Mouse (Mus musculus): ENCODE measurements at regions not wholly inside any gene's neighbourhood (a gene's known extent, or its start where the extent isn't known, plus 50 kb on each side); places are given as distances from the start of the nearest gene placed in this dataset.

DNA sequence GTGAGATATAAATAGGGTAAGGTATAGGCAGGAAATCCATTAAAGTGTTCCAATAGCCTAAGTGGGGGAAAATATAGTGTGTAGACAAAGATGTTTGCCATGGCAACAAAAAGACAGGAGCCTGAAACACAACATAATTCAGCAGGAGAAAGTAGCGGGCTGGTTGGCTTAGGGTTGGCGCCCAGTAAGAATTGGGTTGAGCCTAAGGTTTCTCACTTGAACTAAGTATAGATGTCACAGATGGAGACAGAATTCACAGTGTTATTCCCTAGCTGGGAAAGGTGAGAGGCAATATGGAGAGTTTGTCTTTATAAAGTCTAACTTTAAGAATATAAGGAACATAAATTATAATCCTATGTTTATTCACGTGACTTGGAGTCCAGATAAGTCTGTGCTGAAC lies 64.8 kb upstream of the Ogfrl1 start:
- no peak for DNase-seq (ENCODE audit: low spot score)

DNA sequence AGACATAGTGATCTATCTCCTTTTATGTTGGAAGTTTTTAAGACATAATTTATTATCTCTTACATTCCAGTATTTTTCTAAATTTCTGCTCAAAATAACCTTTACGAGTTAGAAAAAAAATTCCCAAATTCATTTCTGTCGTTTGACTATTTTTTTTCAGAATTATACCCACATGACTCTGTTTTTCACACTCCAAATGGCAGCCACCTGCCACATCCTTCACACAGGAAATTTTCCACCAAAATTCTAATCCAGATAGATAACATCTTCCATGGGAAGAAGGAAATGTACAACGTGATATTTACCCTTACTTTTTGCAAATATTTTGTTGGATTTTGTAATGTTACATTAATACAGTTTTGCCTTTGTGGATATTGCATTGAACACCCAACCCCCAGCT lies 66.5 kb upstream of the Ogfrl1 start:
- DNase-seq (ENCODE audit: low spot score) = no peak

DNA sequence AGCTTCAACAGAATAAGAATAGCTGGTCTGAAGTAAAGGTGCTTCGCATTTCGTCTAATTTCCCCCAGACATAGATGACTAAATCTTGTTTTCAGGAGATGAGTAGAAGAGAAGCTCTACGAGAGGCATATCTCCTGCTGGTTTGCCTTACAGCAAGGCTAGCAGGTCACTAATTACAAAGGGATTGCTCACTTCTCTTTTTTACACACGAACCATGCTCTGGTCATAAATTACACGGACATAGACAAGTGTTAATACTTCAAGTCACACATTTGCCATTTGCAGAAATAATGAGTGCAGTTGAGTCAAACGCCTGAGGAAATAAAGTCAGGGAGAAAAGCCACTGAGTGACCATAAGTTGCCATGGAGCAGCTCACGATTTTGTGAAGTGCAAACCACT lies 68.8 kb upstream of the Ogfrl1 start:
- no peak for DNase-seq (ENCODE audit: low spot score)

DNA sequence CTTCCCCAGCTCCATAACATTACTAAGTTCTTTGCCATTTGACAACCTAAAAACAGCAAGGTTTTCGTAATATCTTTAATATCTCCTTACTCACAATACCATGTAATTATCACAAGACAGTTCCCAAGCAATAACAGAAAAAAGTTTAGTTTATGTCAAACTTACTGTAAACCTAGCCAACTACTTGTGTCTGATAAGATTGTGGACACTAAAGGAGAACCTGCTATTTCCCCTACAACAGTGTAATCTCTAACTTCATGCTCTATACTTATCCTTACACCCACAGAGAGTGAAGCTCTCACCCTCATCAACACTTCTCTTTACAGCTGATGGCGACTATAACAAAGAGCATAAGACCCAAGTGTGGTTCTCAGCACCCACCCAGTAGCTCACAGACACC lies 69.8 kb upstream of the Ogfrl1 start:
- DNase-seq (ENCODE audit: low spot score) = no peak

GRCm38 (mm10) chr1:23480776-23481320 lies 83.3 kb upstream of the Ogfrl1 start:
- DNase-seq (ENCODE audit: low spot score) = no peak

DNA sequence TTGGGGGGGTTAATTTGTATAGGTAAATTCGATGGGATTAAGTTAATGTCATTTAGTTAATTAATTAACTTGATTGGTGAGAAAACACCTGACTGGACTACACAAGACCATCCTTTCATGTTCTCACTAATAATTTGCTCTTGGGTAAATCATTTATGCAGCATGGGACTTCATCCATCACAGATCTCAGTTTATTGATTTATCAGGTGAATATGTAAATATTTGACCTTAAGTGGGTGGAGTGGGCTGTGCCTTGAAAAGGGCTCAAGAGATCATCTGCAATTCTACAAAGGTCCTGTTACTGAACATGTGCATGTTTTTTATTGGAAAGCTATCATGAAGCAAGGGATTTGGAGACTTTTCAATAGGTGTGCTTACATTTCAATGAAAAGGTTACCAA lies 87.0 kb upstream of the Ogfrl1 start:
- no peak for DNase-seq (ENCODE audit: low spot score)

DNA sequence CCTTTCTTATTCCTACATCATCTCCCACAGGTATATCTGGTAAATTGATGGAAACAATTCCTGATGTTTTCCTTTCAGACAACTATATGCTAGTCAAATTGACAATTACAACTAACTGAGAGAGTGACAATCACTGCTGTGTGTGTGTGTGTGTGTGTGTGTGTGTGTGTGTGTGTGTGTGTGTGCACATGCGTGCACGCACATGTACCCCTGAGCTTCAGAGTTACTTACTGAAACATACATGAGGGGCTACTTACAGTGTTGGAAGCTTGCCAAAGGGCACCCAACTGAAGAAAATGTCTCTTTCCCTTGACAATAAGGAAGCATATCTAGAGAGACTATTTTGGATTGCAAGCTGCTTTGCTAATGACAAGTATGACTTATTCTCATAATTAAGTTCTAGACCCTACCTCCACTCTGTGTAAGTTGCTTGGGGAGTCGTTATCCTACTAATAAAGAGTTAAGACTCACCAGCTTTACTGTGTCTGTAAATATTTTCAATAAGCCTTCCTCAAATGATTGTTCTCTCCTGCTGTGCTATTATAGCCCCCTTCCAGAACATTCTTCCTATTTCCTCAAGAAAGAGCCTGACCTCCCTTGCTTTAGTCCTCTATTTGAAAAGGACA lies 87.7 kb upstream of the Ogfrl1 start:
- DNase-seq (ENCODE audit: low spot score) = no peak

DNA sequence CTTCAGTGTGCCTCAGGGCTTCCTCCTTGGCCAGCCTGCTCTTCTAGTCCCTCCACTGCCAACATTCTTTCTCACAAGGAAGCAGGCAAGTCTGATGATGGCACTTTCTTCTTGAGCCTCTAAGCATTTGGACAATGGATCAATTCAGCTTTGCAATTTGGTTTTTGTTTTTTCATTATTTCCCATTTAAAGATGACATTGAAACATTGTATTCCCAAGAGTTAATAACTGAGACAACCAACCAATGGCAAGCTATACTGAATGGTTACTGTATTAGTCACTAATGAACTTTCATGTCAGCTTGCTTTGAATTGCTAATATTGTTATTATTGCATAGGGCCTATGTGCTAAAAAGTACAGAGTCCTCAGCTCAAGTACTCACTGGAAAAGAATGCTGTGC lies 89.5 kb upstream of the Ogfrl1 start:
- DNase-seq (ENCODE audit: low spot score) = no peak

DNA sequence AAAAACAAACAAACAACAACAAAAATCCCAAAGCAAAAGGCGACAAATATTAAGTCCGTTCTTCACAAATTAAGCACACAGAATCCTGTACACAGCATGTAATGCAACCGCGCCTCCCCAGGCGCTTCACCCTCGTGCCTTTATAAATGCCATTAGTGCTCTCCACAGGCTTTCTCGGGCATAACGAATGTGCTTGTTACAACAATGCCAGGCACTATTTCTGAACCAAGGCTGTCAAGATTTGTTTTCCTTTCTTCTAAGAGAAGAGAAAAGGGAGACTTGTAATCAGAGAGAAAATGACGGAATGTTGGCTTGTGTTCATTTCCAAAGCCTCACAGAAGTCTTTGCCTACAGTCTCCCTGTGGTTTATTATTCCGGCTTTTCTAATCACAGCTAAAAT lies 93.1 kb upstream of the Ogfrl1 start:
- DNase-seq (ENCODE audit: low spot score) = no peak

DNA sequence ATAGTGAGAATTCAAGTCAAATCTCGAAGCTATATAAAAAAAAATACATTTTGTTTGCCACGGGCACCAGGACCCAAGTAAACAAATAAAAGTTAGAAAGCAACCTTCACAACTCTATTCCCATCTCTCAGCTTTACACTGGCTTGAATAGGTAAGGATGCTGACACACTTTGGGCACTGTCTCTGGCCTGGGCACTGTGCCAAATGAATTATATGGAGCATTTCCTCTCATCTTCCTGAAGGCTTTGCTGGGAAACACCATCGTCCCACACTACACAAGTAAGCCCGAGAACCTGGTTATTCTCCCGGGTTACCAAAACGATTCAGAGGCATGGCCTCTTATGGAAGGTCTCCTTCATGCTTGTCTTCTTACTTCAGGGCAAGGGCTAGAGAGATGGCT lies 93.5 kb upstream of the Ogfrl1 start:
- no peak for DNase-seq (ENCODE audit: low spot score)

- no peak for DNase-seq (ENCODE audit: low spot score)
These were observed 95.4 kb upstream of the Ogfrl1 start for GRCm38 (mm10) chr1:23492981-23493380.

DNA sequence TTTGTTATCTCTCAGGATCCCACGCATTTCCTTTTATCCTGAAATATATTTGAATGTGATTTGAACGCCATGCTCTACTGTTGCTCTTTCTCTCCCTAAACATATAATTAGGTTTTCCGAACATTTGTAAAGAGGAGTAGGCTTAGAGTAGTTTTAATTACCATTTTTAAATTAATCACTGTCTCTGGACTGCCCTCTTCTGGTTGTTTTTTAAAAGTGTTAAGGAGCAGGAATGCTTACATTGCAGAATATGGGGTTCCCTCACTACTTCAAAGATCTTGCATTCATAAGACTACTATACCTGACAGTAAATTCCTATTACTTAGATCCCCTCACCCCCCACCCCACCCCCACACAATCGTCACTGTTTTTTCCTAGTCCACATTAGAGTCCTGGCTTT lies 97.8 kb upstream of the Ogfrl1 start:
- no peak for DNase-seq (ENCODE audit: low spot score)

DNA sequence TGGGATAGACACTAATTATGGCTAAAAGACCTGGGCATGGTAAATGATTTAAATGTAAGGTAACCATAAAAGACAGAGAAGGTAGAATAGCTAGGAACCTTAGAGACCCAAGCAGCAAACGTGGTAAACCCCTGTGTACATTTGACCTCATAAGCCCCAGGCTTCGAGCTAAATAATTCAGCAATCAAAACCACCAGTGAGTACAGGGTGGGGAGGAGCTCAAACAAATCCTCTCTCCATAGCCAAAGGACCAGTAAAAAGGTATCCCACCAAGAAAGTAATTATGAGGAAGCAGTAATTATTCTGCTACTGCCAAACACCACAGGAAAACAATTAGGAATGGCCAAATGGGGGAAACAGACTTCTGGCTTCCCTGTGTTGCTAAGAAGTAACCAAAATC lies 122.5 kb upstream of the Ogfrl1 start:
- no peak for DNase-seq (ENCODE audit: low spot score)

DNA sequence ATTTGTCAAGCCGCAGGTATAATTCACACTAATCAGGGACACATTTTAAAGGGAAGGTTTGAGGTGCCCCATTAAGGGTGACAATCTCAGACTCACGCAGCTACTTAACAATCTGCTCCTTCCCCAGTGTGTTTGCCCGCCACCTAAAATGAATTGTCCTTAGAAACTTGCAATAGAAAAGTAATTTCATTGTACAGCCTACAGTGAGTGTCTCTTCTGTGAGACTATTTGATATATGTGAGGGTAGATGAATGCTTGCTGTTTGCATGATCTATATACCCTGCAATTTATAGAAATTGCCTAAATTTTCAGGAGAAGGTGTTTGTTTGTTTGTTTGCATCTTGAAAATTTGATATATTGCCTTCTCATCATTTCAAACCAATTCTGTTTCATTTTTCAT lies 135.1 kb upstream of the Ogfrl1 start:
- no peak for DNase-seq (ENCODE audit: low spot score)

DNA sequence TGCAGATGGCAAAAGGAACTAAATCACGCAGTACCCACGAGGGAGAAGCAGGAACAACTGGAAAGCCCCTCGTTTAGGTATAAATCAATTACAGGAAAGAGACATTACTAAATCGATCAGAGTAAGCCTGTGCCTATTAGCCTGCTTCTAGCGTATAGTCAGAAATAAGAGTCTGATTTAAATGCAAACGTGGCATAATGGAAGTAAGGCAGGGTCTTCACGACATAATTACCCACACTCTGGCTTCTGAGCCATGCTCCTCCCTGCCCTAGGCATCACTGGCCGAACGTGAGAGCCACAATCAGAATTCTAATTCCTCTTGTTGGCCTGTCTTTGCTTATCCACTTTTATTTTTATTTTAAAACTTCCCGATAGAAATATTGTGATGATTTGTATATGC lies 139.0 kb upstream of the Ogfrl1 start:
- no peak for DNase-seq (ENCODE audit: low spot score)

DNA sequence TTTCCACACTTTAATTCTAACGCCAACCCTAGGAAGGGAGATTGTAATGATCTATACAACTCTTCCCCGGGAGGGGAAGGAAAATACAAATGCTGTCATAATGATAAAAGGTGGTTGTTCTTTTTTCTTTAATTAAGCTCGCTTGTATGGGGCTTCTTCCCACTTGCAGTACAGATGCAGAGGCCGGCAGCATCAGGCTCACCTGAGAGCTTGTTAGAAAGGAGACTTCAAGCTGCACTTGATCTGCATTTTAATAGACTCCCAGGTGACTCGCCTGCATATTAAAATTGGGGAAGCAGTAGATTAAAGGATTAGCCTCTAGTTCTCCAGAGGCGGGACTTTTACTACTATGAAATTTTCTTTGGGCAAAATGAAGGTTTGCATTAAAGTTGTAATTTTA lies 140.8 kb upstream of the Ogfrl1 start:
- no peak for DNase-seq (ENCODE audit: low spot score)

DNA sequence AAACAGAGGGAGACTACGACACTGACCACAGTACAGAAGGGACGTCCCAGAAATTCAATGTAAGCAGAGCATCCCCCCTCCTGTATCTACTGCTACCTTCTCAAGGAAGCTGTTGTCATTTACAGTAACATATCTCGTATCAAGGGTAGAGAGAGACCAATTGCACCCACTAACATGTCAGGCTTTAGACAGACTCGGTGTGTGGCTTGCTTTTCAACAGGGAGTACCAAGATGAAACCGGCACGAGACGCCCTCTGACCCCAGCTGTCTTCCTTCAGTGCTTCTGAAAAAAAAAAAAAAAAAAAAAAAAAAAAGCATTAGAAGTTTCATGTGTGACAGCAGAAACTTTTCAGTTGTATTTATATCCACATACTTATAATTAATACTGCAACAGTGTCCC lies 143.0 kb upstream of the Ogfrl1 start:
- DNase-seq (ENCODE audit: low spot score) = no peak

DNA sequence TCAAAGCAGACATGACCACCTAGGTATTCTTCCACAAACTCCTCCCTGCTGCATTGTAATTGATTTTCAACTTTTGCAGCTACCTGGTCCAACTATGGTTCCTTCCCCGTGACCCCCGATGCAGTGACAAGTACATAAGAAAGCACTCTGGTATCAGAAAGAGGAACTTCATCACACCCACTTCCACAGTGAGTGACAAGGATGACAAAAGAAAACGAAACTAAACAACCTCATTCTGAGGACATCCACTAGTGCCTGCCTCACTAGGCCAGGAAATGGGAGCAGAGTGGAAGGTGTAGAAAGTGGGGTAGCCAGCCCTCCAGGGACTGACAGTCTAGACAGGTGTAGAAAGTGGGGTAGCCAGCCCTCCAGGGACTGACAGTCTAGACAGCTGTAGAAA lies 158.2 kb upstream of the Ogfrl1 start:
- DNase-seq (ENCODE audit: low spot score) = no peak

GRCm38 (mm10) chr1:23568106-23568505 lies 170.5 kb upstream of the Ogfrl1 start:
- DNase-seq (ENCODE audit: low spot score) = no peak

DNA sequence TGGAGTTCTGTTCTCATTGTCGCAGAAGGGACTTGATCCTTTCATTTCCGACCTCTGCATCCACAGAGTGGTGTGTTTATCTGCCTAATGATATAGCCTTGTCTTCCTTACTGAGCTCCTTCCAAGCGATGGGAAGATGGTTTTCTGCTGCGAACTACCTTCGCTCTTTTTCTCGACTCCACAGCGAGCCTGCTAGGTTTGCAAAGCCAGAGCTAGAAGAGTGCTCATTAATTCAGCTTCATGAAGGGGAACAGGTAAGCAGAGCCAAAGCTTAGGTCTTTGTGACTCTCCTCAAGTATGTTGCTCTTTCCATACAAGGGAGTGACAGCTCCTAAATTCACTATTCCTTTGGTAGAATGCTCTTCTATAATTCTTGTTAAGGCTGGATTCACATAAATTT lies 176.9 kb upstream of the Ogfrl1 start:
- no peak for DNase-seq (ENCODE audit: low spot score)

- no peak for DNase-seq (ENCODE audit: low spot score)
These were observed 177.4 kb upstream of the Ogfrl1 start for GRCm38 (mm10) chr1:23575005-23575404.

DNA sequence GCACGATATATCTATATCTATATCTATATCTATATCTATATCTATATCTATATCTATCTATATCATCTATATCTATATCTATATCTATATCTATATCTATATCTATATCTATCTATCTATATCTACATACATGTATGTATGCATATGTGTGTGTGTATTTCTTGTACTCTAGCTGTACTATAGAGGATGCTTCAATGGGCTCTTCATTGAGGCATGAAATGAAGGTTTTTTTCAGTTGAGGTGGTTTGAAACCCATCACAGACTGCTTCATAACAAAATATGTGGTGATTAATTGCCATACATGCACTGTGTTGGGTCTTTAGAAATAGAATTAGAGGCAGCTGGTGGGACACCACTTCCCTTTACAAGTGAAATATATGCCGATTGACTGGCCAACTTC lies 177.9 kb upstream of the Ogfrl1 start:
- DNase-seq (ENCODE audit: low spot score) = no peak

DNA sequence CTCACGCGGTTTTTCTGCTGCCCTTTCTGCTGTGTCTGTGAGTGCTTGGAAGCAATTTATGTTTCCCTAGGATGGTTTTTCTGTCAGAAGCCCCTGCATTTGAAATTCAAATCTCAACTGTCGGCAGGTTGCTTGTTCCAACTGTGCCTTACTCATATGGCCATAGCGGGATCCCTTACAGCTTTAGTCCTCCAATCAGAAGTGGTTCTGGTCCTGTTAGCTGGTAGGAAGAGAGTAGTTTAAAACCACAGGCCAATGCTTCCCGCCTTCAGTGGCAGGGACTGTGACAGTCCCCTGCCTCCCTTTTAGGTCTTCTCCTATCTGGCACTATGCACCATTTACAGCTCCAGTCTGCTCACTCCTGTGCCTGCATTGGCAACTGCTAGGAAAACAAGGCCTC lies 178.6 kb upstream of the Ogfrl1 start:
- no peak for DNase-seq (ENCODE audit: low spot score)

DNA sequence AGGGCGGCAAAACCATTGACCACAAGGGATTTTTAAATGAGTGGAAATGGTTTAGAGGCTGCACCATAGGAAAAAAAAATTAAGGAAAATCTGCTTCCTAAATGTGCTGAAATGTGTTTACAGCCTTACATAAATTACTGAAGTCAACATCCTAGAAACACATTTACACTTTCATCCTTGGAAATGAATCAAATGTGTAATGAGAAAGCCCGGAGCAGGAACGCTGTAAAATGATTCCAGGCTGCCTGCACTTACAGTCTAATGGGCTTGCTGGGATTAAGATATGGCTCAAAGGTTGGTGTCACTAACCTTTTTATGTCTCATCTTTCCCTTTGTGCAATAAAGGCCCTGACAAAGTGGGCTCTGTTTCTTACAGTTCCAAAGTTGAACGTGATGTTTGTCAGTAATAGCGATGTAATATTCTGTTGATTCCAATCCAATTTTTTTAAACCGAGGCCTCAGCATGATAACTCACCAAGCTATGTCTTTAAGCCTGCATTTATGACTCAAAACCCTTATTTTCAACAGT lies 172.1 kb upstream of the B3gat2 start:
- no peak for DNase-seq (ENCODE audit: low spot score)
